Mouse (Mus musculus) embryonic facial prominence, embryonic 10.5 days (tissue): ENCODE data around the gene Eml3. TPM values are rescaled to one million over a fixed set of nuclear protein-coding genes. Genes with fewer than 3 reads are reported as not detected.
"Not testable (repeated sequence)": the region's sequence is repeated elsewhere in the genome, so short reads cannot be mapped to it uniquely, and the experiment has no call there.

Experiments
- DNase-seq: peaks from one replicate; pipeline ENCODE4 v3.0.0-alpha.2; 2017; ENCODE audit warnings: low spot score
- H3K27ac ChIP-seq: fragments of 300-500 bp; sonication (generic); replicated peaks from 2 replicates; pipeline ENCODE4 v1.5.1; 2016; ENCODE audit warnings: mild to moderate bottlenecking
- H3K27me3 ChIP-seq: fragments of 300-500 bp; sonication (generic); replicated peaks from 2 replicates; pipeline ENCODE4 v1.6.1; 2016; ENCODE audit warnings: low read depth, mild to moderate bottlenecking; ENCODE audit not compliant: poor library complexity, severe bottlenecking
- H3K36me3 ChIP-seq: fragments of 300-500 bp; sonication (generic); replicated peaks from 2 replicates; pipeline ENCODE4 v1.6.1; 2016; ENCODE audit warnings: mild to moderate bottlenecking, moderate library complexity
- H3K4me1 ChIP-seq: fragments of 300-500 bp; sonication (generic); 2 replicates; pipeline ENCODE4 v1.6.1; 2016
- H3K4me3 ChIP-seq: fragments of 300-500 bp; sonication (generic); 2 replicates; pipeline ENCODE4 v1.5.1; 2016; ENCODE audit warnings: mild to moderate bottlenecking, moderate library complexity
- H3K9me3 ChIP-seq: fragments of 300-500 bp; sonication (generic); 2 replicates; pipeline ENCODE4 v1.6.1; 2016; ENCODE audit warnings: mild to moderate bottlenecking
- WGBS: fragments of 180-500 bp; shearing (Covaris S2); methylation state at CpG from one replicate; pipeline ENCODE4 v1.1.7; 2016; 5-methylcytosine and 5-hydroxymethylcytosine counted together
- polyA plus RNA-seq: library from polyadenylated mRNA; unstranded; fragments of >200 nt; fragmentation: Nextera tagmentation; extraction: Ambion mirVana; gene quantifications from 2 replicates; pipeline ENCODE4 v1.2.1, GENCODE M21; 2016

The Eml3 gene
- polyA plus RNA-seq, 1 experiment from 2014 or later = 28.9 TPM

GRCm38 (mm10) chr19:8896231-8896630 lies 33.1 kb upstream of the Eml3 start:
- Histone ChIP-seq H3K4me3 (peak overlapping the region; percentile 93; the same call in 1 of the 2 replicates), H3K4me1 (peaks cover 44% of the 10 kb centered on the region), H3K36me3 (peaks cover 45% of the 10 kb centered on the region)
- not testable (repeated sequence) for H3K27ac ChIP-seq, H3K27me3 ChIP-seq, DNase-seq, H3K9me3 ChIP-seq
- WGBS = 89% methylated on average over 5 of the region's 5 CpGs

GRCm38 (mm10) chr19:8897211-8897864 lies 32.0 kb upstream of the Eml3 start:
- WGBS = 26% methylated on average over 21 of the region's 21 CpGs
- peaks cover 44% of the 10 kb centered on the region for H3K4me1 ChIP-seq
- DNase-seq = peak; percentile 65
- H3K27ac ChIP-seq = peak overlapping the region; percentile 96
- not testable (repeated sequence) for H3K9me3 ChIP-seq, H3K27me3 ChIP-seq
- peak overlapping the region; percentile 93 for H3K4me3 ChIP-seq
- H3K36me3 ChIP-seq = peaks cover 49% of the 10 kb centered on the region

GRCm38 (mm10) chr19:8897865-8898495 lies 31.4 kb upstream of the Eml3 start, which contains the start of gene Ganab:
TSS of gene Ganab (plus strand) at chr19:8898071.
- DNase-seq = peak; percentile 98
- no peaks in the 10 kb centered on the region for H3K27me3 ChIP-seq
- under 1% methylated on average over 53 of the region's 53 CpGs for WGBS
- H3K9me3 ChIP-seq = no peaks in the 10 kb centered on the region
- peak within 1 kb of the TSS; percentile 93 for H3K4me3 ChIP-seq
- peaks cover 44% of the 10 kb centered on the region for H3K4me1 ChIP-seq
- peaks cover 56% of the 10 kb centered on the region for H3K36me3 ChIP-seq
- H3K27ac ChIP-seq = peak within 1 kb of the TSS; percentile 96

GRCm38 (mm10) chr19:8898576-8898975 lies 30.8 kb upstream of the Eml3 start:
- peaks cover 42% of the 10 kb centered on the region for H3K4me1 ChIP-seq
- no peaks in the 10 kb centered on the region for H3K27me3 ChIP-seq
- peak overlapping the region; percentile 96 for H3K27ac ChIP-seq
- peak overlapping the region; percentile 93 for H3K4me3 ChIP-seq
- DNase-seq = no peak
- no peaks in the 10 kb centered on the region for H3K9me3 ChIP-seq
- peaks cover 62% of the 10 kb centered on the region for H3K36me3 ChIP-seq
- WGBS = 17% methylated on average over 13 of the region's 13 CpGs

- peaks cover 67% of the 10 kb centered on the region for H3K36me3 ChIP-seq
These were observed 30.3 kb upstream of the Eml3 start for GRCm38 (mm10) chr19:8899079-8899478.

GRCm38 (mm10) chr19:8903412-8903811 lies 25.9 kb upstream of the Eml3 start:
- Histone ChIP-seq H3K27me3 (no peaks in the 10 kb centered on the region), H3K4me1 (peaks cover 11% of the 10 kb centered on the region), H3K9me3 (no peaks in the 10 kb centered on the region), H3K36me3 (peaks cover 81% of the 10 kb centered on the region), H3K4me3 (no peak overlapping the region), H3K27ac (no peak overlapping the region)
- WGBS = 95% methylated on average over 5 of the region's 5 CpGs
- no peak for DNase-seq

More at GRCm38 (mm10) chr19:8899079-8899478, 30.3 kb upstream of the Eml3 start:
- DNase-seq = no peak
- Histone ChIP-seq H3K4me1 (peaks cover 37% of the 10 kb centered on the region), H3K9me3 (no peaks in the 10 kb centered on the region), H3K27ac (no peak overlapping the region), H3K4me3 (peak overlapping the region; percentile 93), H3K27me3 (no peaks in the 10 kb centered on the region)
- WGBS = 72% methylated on average over 3 of the region's 3 CpGs

- WGBS = 90% methylated on average over 6 of the region's 6 CpGs
- Histone ChIP-seq H3K36me3 (peaks cover 100% of the 10 kb centered on the region), H3K27me3 (no peaks in the 10 kb centered on the region), H3K27ac (no peak overlapping the region), H3K9me3 (no peaks in the 10 kb centered on the region), H3K4me3 (no peak overlapping the region), H3K4me1 (no peaks in the 10 kb centered on the region)
- DNase-seq = no peak
These were observed 20.8 kb upstream of the Eml3 start for GRCm38 (mm10) chr19:8908531-8908930.

- Histone ChIP-seq H3K27ac (no peak overlapping the region), H3K36me3 (peaks cover 100% of the 10 kb centered on the region), H3K9me3 (no peaks in the 10 kb centered on the region), H3K27me3 (no peaks in the 10 kb centered on the region), H3K4me3 (no peak overlapping the region), H3K4me1 (no peaks in the 10 kb centered on the region)
- 93% methylated on average over 5 of the region's 5 CpGs for WGBS
- DNase-seq = no peak
These were observed 17.5 kb upstream of the Eml3 start for GRCm38 (mm10) chr19:8911810-8912209.

- Histone ChIP-seq H3K27ac (no peak overlapping the region), H3K27me3 (no peaks in the 10 kb centered on the region), H3K4me1 (no peaks in the 10 kb centered on the region), H3K36me3 (peaks cover 85% of the 10 kb centered on the region), H3K4me3 (no peak overlapping the region), H3K9me3 (no peaks in the 10 kb centered on the region)
- 96% methylated on average over 3 of the region's 3 CpGs for WGBS
- no peak for DNase-seq
These were observed 15.1 kb upstream of the Eml3 start for GRCm38 (mm10) chr19:8914212-8914611.

- no peaks in the 10 kb centered on the region for H3K9me3 ChIP-seq
- no peak overlapping the region for H3K4me3 ChIP-seq
- no peaks in the 10 kb centered on the region for H3K27me3 ChIP-seq
- peaks cover 52% of the 10 kb centered on the region for H3K36me3 ChIP-seq
- WGBS = 91% methylated on average over 3 of the region's 3 CpGs
- H3K27ac ChIP-seq = no peak overlapping the region
- no peak for DNase-seq
- peaks cover 22% of the 10 kb centered on the region for H3K4me1 ChIP-seq
These were observed 10.4 kb upstream of the Eml3 start for GRCm38 (mm10) chr19:8919000-8919399.

GRCm38 (mm10) chr19:8919684-8920072 lies 9.7 kb upstream of the Eml3 start:
- Histone ChIP-seq H3K4me3 (peak overlapping the region; percentile 92), H3K36me3 (peaks cover 50% of the 10 kb centered on the region), H3K4me1 (peaks cover 22% of the 10 kb centered on the region), H3K9me3 (no peaks in the 10 kb centered on the region), H3K27ac (peak overlapping the region; percentile 92), H3K27me3 (no peaks in the 10 kb centered on the region)
- WGBS = 72% methylated on average over 6 of the region's 6 CpGs
- no peak for DNase-seq

GRCm38 (mm10) chr19:8920073-8920736 lies 9.1 kb upstream of the Eml3 start, which contains the start of gene B3gat3:
TSS of gene B3gat3 (plus strand) at chr19:8920374.
- no peaks in the 10 kb centered on the region for H3K9me3 ChIP-seq
- peak within 1 kb of the TSS; percentile 92 for H3K27ac ChIP-seq
- H3K27me3 ChIP-seq = no peaks in the 10 kb centered on the region
- DNase-seq = peak; percentile 95
- peak within 1 kb of the TSS; percentile 92 for H3K4me3 ChIP-seq
- H3K4me1 ChIP-seq = peaks cover 22% of the 10 kb centered on the region
- WGBS = 3% methylated on average over 50 of the region's 50 CpGs
- peaks cover 47% of the 10 kb centered on the region for H3K36me3 ChIP-seq
